Mouse (Mus musculus) stomach, embryonic 14.5 days (tissue): Measurements from ENCODE around the gene Snx18. TPM values are rescaled to one million over a fixed set of nuclear protein-coding genes. Genes with fewer than 3 reads are reported as not detected.

ENCODE experiments used
- ATAC-seq: fragments of 200-750 bp; cut with Nextera tagmentation; 2 replicates; pipeline ENCODE4 v1.8.0; 2017; ENCODE audit warnings: low read depth, moderate TSS enrichment; ENCODE audit not compliant: insufficient number of reproducible peaks, insufficient read depth, low FRiP score
- H3K27ac ChIP-seq: fragments of 300-500 bp; sonication (generic); 2 replicates; pipeline ENCODE4 v1.5.1; 2014; ENCODE audit warnings: mild to moderate bottlenecking, low read length, moderate library complexity, mixed read lengths
- H3K27me3 ChIP-seq: fragments of 300-500 bp; sonication (generic); 2 replicates; pipeline ENCODE4 v1.6.1; 2014; ENCODE audit warnings: low read length, control low read depth, mixed read lengths; ENCODE audit not compliant: control insufficient read depth, insufficient read depth
- H3K36me3 ChIP-seq: fragments of 300-500 bp; sonication (generic); 2 replicates; pipeline ENCODE4 v1.6.1; 2014; ENCODE audit warnings: mild to moderate bottlenecking, control low read depth, low read length, moderate library complexity, mixed read lengths; ENCODE audit not compliant: control insufficient read depth, insufficient read depth
- H3K4me1 ChIP-seq: fragments of 300-500 bp; sonication (generic); 2 replicates; pipeline ENCODE4 v1.6.1; 2014; ENCODE audit warnings: low read length, control low read depth, mixed read lengths; ENCODE audit not compliant: control insufficient read depth, insufficient read depth
- H3K4me2 ChIP-seq: fragments of 300-500 bp; sonication (generic); replicated peaks from 2 replicates; pipeline ENCODE4 v1.6.1; 2014; ENCODE audit warnings: low read depth, low read length, control low read depth
- H3K4me3 ChIP-seq: fragments of 300-500 bp; sonication (generic); 2 replicates; pipeline ENCODE4 v1.5.1; 2014; ENCODE audit warnings: low read depth, low read length, control low read depth
- H3K9ac ChIP-seq: fragments of 300-500 bp; sonication (generic); replicated peaks from 2 replicates; pipeline ENCODE4 v1.6.1; 2014; ENCODE audit warnings: low read depth, mild to moderate bottlenecking, control low read depth, low read length, moderate library complexity, mixed read lengths
- H3K9me3 ChIP-seq: fragments of 300-500 bp; sonication (generic); 2 replicates; pipeline ENCODE4 v1.6.1; 2016; ENCODE audit warnings: low read depth, low read length, control low read depth; ENCODE audit not compliant: control insufficient read depth
- WGBS: fragments of 180-500 bp; shearing (Covaris S2); extraction: QIAGEN DNeasy Blood & Tissue Kit; methylation state at CpG from one replicate; pipeline ENCODE4 v1.1.7; 2014; 5-methylcytosine and 5-hydroxymethylcytosine counted together
- polyA plus RNA-seq: library from polyadenylated mRNA; unstranded; fragments of >200 nt; fragmentation: Nextera tagmentation; extraction: Ambion mirVana; gene quantifications from 2 replicates; pipeline ENCODE4 v1.2.1, GENCODE M21; 2014

The Snx18 gene
- polyA plus RNA-seq, 1 experiment from 2014 or later, result 28.1 TPM

DNA sequence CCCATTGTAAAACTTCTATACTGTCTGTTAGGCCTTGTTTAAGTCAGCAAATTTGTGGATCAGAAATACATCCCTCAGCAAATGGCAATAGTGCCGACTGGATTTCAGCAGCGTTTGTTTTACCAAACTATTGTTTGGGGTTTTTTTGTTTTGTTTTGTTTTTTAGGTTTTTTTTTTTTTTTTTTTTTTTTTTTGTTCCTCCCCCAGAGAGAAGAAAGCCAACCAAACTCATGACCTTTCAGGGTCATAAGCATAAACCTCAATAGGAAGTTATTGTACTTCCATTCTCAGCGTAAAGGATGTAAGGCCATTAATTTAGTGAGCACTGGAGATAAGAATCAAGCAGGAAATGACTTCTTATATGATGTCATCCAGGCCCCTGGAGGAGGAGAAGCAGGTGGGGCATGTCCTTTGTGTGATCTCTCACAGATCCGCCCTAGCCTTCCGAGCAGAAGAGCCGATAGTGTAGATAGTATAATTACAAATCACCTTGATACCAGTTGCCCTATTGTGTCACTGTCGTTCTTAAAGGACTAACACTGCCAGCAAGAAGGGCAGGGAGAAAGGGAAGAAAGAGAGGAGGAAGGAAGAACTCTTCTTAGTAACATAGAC lies 38.5 kb downstream of the Snx18 start:
- Histone ChIP-seq H3K4me3 (no peak overlapping the region), H3K27ac (no peak overlapping the region), H3K9me3 (no peaks in the 10 kb centered on the region)

DNA sequence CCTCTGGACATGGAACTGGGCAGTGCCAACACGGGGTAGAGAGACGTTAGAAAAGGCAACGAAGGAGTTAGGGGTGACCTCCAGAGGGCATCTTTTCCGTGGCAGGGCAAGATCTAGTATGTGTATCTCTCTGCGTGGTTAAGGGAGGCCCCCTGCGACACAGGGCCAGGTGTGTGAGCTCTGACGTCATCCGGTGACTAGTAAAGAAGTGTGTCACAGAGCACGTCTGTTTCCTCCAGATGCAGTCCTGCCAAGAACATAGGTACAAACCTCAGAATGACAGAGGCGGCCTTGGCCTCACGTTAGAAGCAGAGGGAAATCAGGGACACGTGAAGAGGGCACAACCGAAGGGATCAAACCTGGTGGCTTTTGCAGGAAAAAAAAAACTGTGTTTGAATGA lies 44.1 kb downstream of the Snx18 start:
- no peak overlapping the region for H3K4me3 ChIP-seq
- 83% methylated on average over 13 of the region's 13 CpGs for WGBS
- H3K36me3 ChIP-seq, result no peaks in the 10 kb centered on the region
- no peak overlapping the region for H3K4me2 ChIP-seq
- H3K9me3 ChIP-seq, result no peaks in the 10 kb centered on the region
- no peaks in the 10 kb centered on the region for H3K27me3 ChIP-seq
- H3K9ac ChIP-seq, result no peak overlapping the region
- no peaks in the 10 kb centered on the region for H3K4me1 ChIP-seq
- no peak for ATAC-seq
- no peak overlapping the region for H3K27ac ChIP-seq

More for the DNA sequence above, 38.5 kb downstream of the Snx18 start:
- H3K4me2 ChIP-seq, result no peak overlapping the region
- ATAC-seq, result no peak
- no peak overlapping the region for H3K9ac ChIP-seq
- WGBS, result 34% methylated on average over 7 of the region's 7 CpGs
- H3K36me3 ChIP-seq, result no peaks in the 10 kb centered on the region
- H3K27me3 ChIP-seq, result no peaks in the 10 kb centered on the region
- peaks cover 3% of the 10 kb centered on the region for H3K4me1 ChIP-seq

DNA sequence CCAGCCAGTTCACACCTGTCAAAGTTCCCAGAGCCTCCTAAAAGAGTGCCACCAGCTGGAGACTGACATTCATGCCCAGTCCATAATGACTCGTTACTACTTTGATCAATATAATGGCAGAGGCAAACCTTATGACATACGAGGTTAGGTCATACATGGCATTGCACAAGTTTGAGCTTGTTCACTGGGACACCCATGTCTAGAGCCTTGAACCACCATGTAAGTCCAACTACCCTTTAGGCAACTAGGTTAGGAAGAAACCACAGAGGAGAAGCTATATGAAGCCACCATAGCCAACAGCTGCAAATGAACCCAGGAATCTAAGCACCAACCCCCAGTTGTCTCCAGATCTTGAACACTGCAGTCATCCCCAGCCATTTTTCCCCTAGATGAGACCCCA lies 45.0 kb downstream of the Snx18 start:
- Histone ChIP-seq H3K36me3 (no peaks in the 10 kb centered on the region), H3K27me3 (no peaks in the 10 kb centered on the region), H3K9ac (no peak overlapping the region), H3K27ac (no peak overlapping the region), H3K4me3 (no peak overlapping the region), H3K4me1 (no peaks in the 10 kb centered on the region), H3K4me2 (no peak overlapping the region), H3K9me3 (no peaks in the 10 kb centered on the region)
- WGBS, result 87% methylated on average over 2 of the region's 2 CpGs
- no peak for ATAC-seq

DNA sequence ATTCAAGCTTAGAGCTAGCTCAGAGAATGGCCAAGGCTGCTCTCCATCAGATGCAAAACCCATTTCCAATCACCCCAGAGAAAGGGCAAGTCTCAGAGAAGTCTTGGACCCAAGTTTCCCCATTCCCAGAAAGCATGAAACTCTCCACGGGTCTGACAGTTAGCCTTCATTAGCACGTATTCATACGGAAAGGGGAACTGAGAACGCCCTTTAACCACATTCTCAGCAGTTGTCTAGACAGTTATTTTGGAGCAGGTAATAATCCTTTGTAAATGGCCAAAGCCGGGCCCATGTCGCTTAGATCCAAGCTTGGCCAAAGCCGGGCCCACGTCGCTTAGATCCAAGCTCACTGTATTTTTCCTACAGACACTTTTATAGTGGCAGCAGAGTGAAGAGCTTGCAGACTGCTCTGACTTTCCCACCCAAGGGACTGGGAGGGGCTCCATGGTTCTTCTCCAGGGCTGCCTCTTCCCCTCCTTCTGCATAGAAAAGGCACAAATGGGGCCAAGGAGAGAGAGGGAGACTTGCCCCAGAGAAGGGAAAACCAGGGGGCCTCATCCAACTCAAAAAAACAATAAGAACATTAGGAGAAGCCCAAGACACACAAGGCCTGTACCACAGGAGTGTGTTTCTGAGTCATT lies 46.2 kb downstream of the Snx18 start:
- no peaks in the 10 kb centered on the region for H3K4me1 ChIP-seq
- H3K9ac ChIP-seq, result no peak overlapping the region
- H3K27ac ChIP-seq, result no peak overlapping the region
- no peak for ATAC-seq
- WGBS, result 85% methylated on average over 9 of the region's 9 CpGs
- H3K27me3 ChIP-seq, result no peaks in the 10 kb centered on the region
- H3K36me3 ChIP-seq, result no peaks in the 10 kb centered on the region
- no peak overlapping the region for H3K4me3 ChIP-seq
- no peak overlapping the region for H3K4me2 ChIP-seq
- no peaks in the 10 kb centered on the region for H3K9me3 ChIP-seq

DNA sequence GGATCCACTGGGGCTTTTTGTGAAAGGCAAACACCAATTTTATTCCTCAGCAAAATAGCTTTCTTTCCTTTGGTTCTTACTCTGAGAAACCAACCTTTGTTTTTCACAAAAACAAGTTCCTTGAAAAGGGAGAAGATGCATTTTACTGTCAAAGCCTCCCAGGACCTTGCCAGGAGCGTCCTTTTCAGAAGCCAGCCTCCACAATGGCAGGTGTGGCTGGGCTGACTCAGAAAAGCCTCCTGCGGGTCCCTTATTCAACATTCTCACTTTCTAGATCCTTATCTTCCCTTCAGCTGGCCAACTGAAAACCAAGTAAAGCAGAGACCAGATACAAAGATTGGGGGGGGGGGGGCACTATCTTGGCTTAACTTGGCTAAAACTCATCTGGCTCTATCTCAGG lies 48.8 kb downstream of the Snx18 start:
- no peaks in the 10 kb centered on the region for H3K9me3 ChIP-seq
- H3K9ac ChIP-seq, result no peak overlapping the region
- H3K36me3 ChIP-seq, result no peaks in the 10 kb centered on the region
- H3K4me1 ChIP-seq, result no peaks in the 10 kb centered on the region
- no peak for ATAC-seq
- H3K27ac ChIP-seq, result no peak overlapping the region
- H3K4me3 ChIP-seq, result no peak overlapping the region
- H3K27me3 ChIP-seq, result no peaks in the 10 kb centered on the region
- H3K4me2 ChIP-seq, result no peak overlapping the region
- WGBS, result 38% methylated on average over 2 of the region's 2 CpGs

DNA sequence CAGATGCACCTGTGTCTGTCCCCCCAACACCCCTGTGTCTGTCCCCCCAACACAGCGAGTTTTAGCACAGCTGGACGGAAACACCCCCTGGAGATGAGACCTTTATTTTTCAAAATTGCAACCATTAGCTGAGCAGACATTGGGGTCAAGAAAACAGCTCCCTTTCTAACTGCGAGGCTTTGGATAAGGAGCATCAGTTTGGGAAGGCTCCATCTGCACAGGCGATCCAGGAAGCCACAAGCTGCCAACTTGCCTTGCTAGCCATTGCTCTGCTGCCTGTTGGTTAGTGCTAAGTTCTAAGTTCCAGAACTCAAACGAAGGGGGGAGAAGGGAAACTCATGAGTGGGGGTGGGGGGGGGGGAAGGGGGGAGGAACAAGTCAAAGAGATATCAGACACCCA lies 51.4 kb downstream of the Snx18 start:
- H3K9me3 ChIP-seq, result no peaks in the 10 kb centered on the region
- no peaks in the 10 kb centered on the region for H3K4me1 ChIP-seq
- H3K27me3 ChIP-seq, result no peaks in the 10 kb centered on the region
- no peaks in the 10 kb centered on the region for H3K36me3 ChIP-seq
- no peak overlapping the region for H3K4me2 ChIP-seq
- H3K4me3 ChIP-seq, result no peak overlapping the region
- H3K27ac ChIP-seq, result no peak overlapping the region
- ATAC-seq, result no peak
- H3K9ac ChIP-seq, result no peak overlapping the region
- 89% methylated on average over 5 of the region's 5 CpGs for WGBS

DNA sequence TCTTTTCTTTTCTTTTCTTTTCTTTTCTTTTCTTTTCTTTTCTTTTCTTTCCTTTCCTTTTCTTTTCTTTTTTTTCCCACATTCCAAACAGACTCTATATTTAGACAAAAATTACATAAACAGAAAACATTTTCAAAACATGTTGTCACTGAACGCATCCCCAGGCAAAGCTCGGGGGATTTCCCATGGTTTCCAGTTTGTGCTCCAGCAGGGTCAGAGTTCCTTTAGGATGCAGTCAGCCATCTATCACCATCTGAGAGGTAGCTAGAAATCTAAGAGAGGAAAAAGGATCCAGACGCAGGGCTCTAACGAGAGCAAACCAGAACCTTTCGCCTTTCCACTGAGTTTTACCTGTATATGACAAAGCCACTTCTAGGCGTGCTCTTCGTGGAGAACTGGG lies 52.0 kb downstream of the Snx18 start:
- Histone ChIP-seq H3K9me3 (no peaks in the 10 kb centered on the region), H3K27ac (no peak overlapping the region), H3K4me1 (no peaks in the 10 kb centered on the region), H3K4me2 (no peak overlapping the region), H3K27me3 (no peaks in the 10 kb centered on the region), H3K4me3 (no peak overlapping the region), H3K36me3 (no peaks in the 10 kb centered on the region), H3K9ac (no peak overlapping the region)
- 91% methylated on average over 7 of the region's 7 CpGs for WGBS
- no peak for ATAC-seq

DNA sequence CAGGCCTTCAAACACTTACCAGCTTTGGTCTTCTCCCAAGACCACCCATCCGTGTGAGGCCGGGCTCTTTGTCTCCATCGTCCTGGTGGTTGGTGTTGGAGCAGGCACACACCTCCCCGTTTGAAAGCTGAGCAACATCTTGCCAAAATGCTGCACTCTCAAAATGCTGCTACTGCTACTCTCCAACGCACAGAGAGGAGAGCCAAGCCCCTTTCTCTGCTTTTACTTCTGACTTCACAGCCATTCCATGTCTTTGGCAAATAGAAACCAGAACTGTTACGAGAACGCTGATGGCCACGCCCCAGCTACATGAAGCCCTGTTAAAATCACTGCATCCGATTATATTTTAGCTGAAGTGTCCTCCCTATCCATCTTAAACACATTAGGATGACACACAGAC lies 58.7 kb downstream of the Snx18 start:
- H3K9me3 ChIP-seq, result no peaks in the 10 kb centered on the region
- H3K36me3 ChIP-seq, result no peaks in the 10 kb centered on the region
- ATAC-seq, result no peak
- H3K27me3 ChIP-seq, result no peaks in the 10 kb centered on the region
- H3K4me1 ChIP-seq, result no peaks in the 10 kb centered on the region
- WGBS, result 60% methylated on average over 9 of the region's 9 CpGs
- no peak overlapping the region for H3K9ac ChIP-seq
- H3K27ac ChIP-seq, result no peak overlapping the region
- no peak overlapping the region for H3K4me2 ChIP-seq
- no peak overlapping the region for H3K4me3 ChIP-seq

DNA sequence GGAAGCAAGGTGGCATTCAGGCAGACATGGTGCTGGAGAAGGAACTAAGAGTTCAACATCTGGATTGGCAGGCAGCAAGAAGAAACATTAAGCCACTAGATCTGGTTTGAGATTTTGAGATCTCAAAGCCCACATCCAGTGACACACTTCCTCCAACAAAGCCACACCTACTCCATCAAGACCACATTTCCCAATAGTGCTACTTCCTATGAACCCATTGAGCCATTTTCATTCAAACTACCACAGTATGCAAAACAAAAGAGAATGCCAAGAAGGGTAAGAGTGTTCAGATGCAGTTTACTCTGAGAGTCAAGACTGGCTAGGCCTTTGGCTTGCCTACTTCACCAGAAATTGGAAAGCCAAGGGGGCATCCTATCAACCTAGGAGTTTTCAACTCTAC lies 61.8 kb downstream of the Snx18 start:
- H3K4me1 ChIP-seq, result no peaks in the 10 kb centered on the region
- H3K4me3 ChIP-seq, result no peak overlapping the region
- no peaks in the 10 kb centered on the region for H3K9me3 ChIP-seq
- H3K27me3 ChIP-seq, result no peaks in the 10 kb centered on the region
- ATAC-seq, result no peak
- H3K36me3 ChIP-seq, result no peaks in the 10 kb centered on the region
- H3K9ac ChIP-seq, result no peak overlapping the region
- H3K27ac ChIP-seq, result no peak overlapping the region
- no peak overlapping the region for H3K4me2 ChIP-seq
